Mouse (Mus musculus) spleen, adult 2 months (tissue): ENCODE data around the gene Zfp72.

Experiments
- CTCF ChIP-seq: fragments of 200-500 bp; IDR thresholded peaks from 2 replicates; pipeline ENCODE4 v1.5.1; 2011; ENCODE audit warnings: mild to moderate bottlenecking, inconsistent platforms; ENCODE audit not compliant: insufficient read depth, insufficient read length, insufficient replicate concordance; ENCODE audit errors: extremely low read depth
- POLR2A ChIP-seq: fragments of 200-500 bp; IDR thresholded peaks from 2 replicates; pipeline ENCODE4 v1.6.1; 2011; ENCODE audit warnings: low read depth, low read length, inconsistent platforms

GRCm38 (mm10) chr13:74389730-74390129 is 906 bp downstream of the Zfp72 start:
- TF ChIP-seq CTCF (no peak), POLR2A (no peak)
